Mouse (Mus musculus) embryonic facial prominence, embryonic 15.5 days (tissue): Measurements from ENCODE around the gene Slc46a3. TPM values are rescaled to one million over a fixed set of nuclear protein-coding genes. Genes with fewer than 3 reads are reported as not detected.

ENCODE experiments used
- ATAC-seq: fragments of 200-750 bp; cut with Nextera tagmentation; 2 replicates; pipeline ENCODE4 v1.8.0; 2017; ENCODE audit warnings: low read depth, moderate TSS enrichment; ENCODE audit not compliant: insufficient number of reproducible peaks, low FRiP score, low TSS enrichment
- H3K27ac ChIP-seq: fragments of 300-500 bp; sonication (generic); replicated peaks from 2 replicates; pipeline ENCODE4 v1.5.1; 2015; ENCODE audit warnings: mild to moderate bottlenecking, inconsistent platforms
- H3K27me3 ChIP-seq: fragments of 300-500 bp; sonication (generic); 2 replicates; pipeline ENCODE4 v1.6.1; 2015; ENCODE audit warnings: inconsistent platforms
- H3K36me3 ChIP-seq: fragments of 300-500 bp; sonication (generic); 2 replicates; pipeline ENCODE4 v1.6.1; 2015; ENCODE audit warnings: mild to moderate bottlenecking, inconsistent platforms
- H3K4me1 ChIP-seq: fragments of 300-500 bp; sonication (generic); 2 replicates; pipeline ENCODE4 v1.6.1; 2015; ENCODE audit warnings: inconsistent platforms
- H3K4me2 ChIP-seq: fragments of 300-500 bp; sonication (generic); replicated peaks from 2 replicates; pipeline ENCODE4 v1.6.1; 2015; ENCODE audit warnings: mild to moderate bottlenecking, inconsistent platforms
- H3K4me3 ChIP-seq: fragments of 300-500 bp; sonication (generic); replicated peaks from 2 replicates; pipeline ENCODE4 v1.5.1; 2015; ENCODE audit warnings: mild to moderate bottlenecking, inconsistent platforms
- H3K9ac ChIP-seq: fragments of 300-500 bp; sonication (generic); 2 replicates; pipeline ENCODE4 v1.6.1; 2015; ENCODE audit warnings: inconsistent platforms
- H3K9me3 ChIP-seq: fragments of 300-500 bp; sonication (generic); replicated peaks from 2 replicates; pipeline ENCODE4 v1.6.1; 2016; ENCODE audit warnings: inconsistent platforms
- WGBS: fragments of 180-500 bp; shearing (Covaris S2); methylation state at CpG from one replicate; pipeline ENCODE4 v1.1.7; 2015; 5-methylcytosine and 5-hydroxymethylcytosine counted together
- polyA plus RNA-seq: library from polyadenylated mRNA; unstranded; fragments of >200 nt; fragmentation: Nextera tagmentation; extraction: Ambion mirVana; gene quantifications from 2 replicates; pipeline ENCODE4 v1.2.1, GENCODE M21; 2015

The Slc46a3 gene
- polyA plus RNA-seq: 3.7 and 4.6 TPM in 2 replicates

DNA sequence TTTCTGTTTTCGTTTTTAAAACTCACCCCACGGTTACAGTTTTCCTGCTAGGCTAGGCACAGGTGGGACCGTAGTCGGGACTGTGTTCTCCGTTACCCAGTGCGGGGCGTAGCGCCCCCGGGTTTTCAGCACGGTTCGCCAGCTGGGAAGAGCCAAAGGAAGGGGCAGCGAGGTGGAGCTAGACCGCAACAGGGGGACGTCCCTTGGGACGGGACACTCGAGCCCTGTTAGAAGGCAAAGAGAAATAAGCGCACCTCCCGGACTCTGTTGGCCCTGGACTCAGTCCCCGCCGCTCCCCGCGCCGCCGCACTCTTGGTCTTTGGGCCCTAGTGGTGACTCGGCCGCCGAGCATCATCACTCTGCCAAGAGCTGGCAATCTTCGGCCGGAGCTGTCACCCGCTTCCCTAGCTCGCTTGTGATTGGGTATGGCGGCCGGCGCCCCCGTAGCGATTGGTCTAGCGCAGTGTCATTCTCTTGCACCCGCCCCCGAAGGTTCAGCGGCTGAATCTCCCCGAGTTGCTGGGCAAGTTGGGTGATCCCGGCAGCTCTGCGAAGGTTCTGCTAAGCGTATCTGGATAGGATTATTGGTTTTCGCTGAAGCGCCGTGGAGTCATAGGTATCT is at the start of gene Slc46a3:
Slc46a3 (minus strand) TSS at position 361 of the 622 bp plus-strand sequence.
- Histone ChIP-seq H3K36me3 (no peaks in the 10 kb centered on the region), H3K27ac (peak within 1 kb of the TSS; percentile 28; the same call in 1 of the 2 replicates), H3K9ac (peak within 1 kb of the TSS; percentile 50), H3K27me3 (peaks cover 16% of the 10 kb centered on the region; the same call in 1 of the 2 replicates), H3K4me2 (peak within 1 kb of the TSS; percentile 93), H3K4me1 (peaks cover 19% of the 10 kb centered on the region; the same call in 1 of the 2 replicates), H3K4me3 (peak within 1 kb of the TSS; percentile 71), H3K9me3 (no peaks in the 10 kb centered on the region)
- under 1% methylated on average over 47 of the region's 47 CpGs for WGBS
- peak; percentile 97 for ATAC-seq

DNA sequence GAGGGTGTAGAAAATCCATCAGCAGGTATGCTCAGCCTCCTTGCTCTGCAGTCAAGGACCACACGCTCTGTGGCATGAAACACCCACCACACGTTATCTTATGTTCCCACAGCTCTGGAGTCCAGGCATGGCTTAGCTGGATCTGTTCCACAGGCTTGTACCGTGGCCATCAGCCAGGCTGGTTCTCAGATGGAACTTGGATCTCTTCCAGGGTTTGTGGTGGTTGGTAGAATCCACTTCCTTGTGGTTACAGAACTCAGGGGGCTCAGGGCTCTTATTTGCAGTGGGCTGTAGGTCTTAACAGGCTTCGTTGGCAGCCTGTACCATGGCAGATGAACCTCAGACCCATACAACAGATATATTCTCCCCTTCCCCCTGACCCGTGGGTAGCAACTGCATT is 44.6 kb upstream of the Slc46a3 start:
- no peak for ATAC-seq
- WGBS: 61% methylated on average over 5 of the region's 5 CpGs
- H3K27me3 ChIP-seq: no peaks in the 10 kb centered on the region
- H3K4me2 ChIP-seq: no peak overlapping the region
- H3K36me3 ChIP-seq: no peaks in the 10 kb centered on the region
- H3K4me1 ChIP-seq: 0 out of 2 replicates have a peak, but pooled peaks cover 5% of the 10 kb centered on the region
- no peak overlapping the region for H3K9ac ChIP-seq
- H3K27ac ChIP-seq: no peak overlapping the region
- no peak overlapping the region for H3K4me3 ChIP-seq
- H3K9me3 ChIP-seq: no peaks in the 10 kb centered on the region

DNA sequence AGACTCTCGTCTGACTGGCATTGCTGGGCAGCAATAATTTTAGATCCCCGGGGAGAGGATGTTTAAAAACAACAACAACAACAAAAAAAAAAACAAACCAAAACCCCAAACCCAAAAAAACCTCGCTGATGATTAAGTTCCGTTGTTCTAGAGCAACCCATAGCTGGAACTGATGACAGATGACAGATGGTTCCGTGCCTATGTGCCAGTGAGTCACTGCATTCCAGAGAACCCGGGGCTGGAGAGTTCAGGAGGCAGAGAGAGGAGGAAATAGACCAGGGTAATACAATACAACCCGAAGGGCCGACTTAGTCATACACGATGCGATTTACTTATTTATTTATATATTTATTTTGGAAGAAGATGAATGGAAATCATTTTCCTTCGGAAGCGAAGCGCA is 40.5 kb upstream of the Slc46a3 start:
- Histone ChIP-seq H3K4me1 (0 out of 2 replicates have a peak, but pooled peaks cover 5% of the 10 kb centered on the region), H3K9ac (no peak overlapping the region), H3K27me3 (no peaks in the 10 kb centered on the region), H3K9me3 (no peaks in the 10 kb centered on the region), H3K36me3 (no peaks in the 10 kb centered on the region), H3K27ac (no peak overlapping the region), H3K4me3 (no peak overlapping the region), H3K4me2 (no peak overlapping the region)
- ATAC-seq: no peak
- 79% methylated on average over 13 of the region's 13 CpGs for WGBS

DNA sequence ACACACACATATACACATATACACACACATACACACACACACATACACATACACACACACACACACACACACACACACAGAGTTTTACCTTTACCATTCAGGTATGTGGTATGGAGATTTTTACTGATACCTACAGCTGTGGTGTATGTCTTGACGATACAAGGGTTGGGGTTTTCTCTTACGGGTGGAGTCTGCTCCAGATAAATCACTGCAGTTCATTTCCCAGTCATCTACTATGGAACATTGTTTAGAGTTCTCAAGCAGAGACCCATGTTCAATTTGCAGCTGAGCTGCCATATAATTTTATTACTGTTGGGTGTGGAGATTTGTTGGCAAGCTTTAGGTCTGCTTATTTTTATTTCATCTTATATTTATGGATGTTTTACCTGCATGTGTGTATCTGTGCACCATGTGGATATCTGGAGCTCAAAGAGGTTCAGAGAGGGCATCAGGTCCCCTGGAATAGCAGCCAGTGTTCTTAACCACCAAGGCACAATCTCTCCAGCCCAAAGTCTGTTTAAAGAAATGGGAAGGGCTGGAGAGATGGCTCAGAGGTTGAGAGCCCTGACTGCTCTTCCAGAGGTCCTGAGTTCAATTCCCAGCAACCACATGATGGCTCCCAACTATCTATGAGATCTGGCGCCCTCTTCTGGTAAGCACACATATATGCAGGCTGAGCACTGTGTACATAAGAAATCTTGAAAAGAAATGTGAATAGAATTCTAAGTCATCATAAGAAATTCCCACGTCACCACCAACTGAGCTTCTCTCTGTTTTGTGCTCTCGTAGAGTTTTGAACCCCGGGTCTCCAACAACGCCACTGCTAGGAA is 34.3 kb upstream of the Slc46a3 start:
- H3K4me1 ChIP-seq: no peaks in the 10 kb centered on the region
- H3K27ac ChIP-seq: no peak overlapping the region
- no peak for ATAC-seq
- no peaks in the 10 kb centered on the region for H3K27me3 ChIP-seq
- H3K4me2 ChIP-seq: no peak overlapping the region
- no peaks in the 10 kb centered on the region for H3K9me3 ChIP-seq
- H3K4me3 ChIP-seq: no peak overlapping the region
- WGBS: 74% methylated on average over 7 of the region's 7 CpGs
- H3K36me3 ChIP-seq: no peaks in the 10 kb centered on the region
- no peak overlapping the region for H3K9ac ChIP-seq

DNA sequence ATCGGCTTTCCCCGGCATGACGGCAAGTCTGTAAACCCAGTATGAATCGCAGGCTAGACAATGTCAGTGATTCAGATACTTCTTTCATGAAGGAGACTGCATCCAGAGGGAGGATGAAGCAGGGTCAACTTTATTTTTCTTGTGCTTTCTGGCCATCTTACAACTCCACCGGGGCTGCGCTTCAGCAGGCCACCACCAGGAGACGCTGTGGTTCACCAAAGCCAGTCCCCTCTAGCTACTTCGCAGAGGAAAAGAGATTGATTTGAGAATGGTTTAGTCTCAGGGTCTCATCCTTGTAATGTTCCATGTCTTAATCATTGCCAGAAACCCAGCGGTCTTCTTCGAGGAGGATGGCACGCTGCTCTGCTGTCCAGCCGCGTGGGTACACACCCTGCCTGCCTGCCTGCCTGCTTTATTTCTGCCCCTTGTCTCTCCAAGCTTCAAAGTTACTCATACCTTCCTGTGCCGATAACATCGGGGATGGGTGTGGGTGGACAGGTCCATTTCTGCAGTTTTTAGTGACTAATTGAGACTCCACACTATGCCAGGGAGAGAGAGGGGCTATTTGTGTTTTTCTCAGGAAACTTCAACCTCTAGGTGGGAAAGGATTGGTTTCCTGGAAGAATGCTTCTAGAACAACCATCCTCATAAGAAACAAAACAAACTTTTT is 31.5 kb upstream of the Slc46a3 start:
- Histone ChIP-seq H3K27ac (no peak overlapping the region), H3K4me2 (no peak overlapping the region), H3K4me3 (no peak overlapping the region), H3K27me3 (no peaks in the 10 kb centered on the region), H3K4me1 (no peaks in the 10 kb centered on the region), H3K36me3 (no peaks in the 10 kb centered on the region), H3K9me3 (no peaks in the 10 kb centered on the region), H3K9ac (no peak overlapping the region)
- no peak for ATAC-seq
- 65% methylated on average over 15 of the region's 15 CpGs for WGBS

DNA sequence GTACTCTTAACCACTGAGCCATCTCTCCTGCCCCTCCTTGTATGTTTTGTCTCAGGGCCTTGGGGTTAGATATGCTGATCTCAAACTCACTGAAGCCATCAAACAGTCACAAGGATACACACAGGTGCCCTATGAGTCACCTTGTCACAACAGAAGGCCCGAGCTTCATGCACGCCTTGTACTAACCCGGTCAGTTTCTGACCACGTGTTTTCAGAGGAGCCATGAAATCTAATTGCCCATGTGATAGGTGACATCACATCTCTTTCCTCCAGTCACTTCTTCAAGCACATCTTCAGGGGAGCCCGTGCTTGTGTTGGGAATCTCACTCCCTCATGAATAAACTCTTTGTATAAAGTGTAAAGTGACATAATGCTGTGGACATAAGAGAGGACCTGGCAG is 30.0 kb upstream of the Slc46a3 start:
- no peak overlapping the region for H3K4me2 ChIP-seq
- no peaks in the 10 kb centered on the region for H3K36me3 ChIP-seq
- WGBS: 82% methylated on average over 5 of the region's 5 CpGs
- H3K27ac ChIP-seq: no peak overlapping the region
- no peak overlapping the region for H3K9ac ChIP-seq
- H3K4me1 ChIP-seq: no peaks in the 10 kb centered on the region
- no peak for ATAC-seq
- no peaks in the 10 kb centered on the region for H3K27me3 ChIP-seq
- no peaks in the 10 kb centered on the region for H3K9me3 ChIP-seq
- H3K4me3 ChIP-seq: no peak overlapping the region

DNA sequence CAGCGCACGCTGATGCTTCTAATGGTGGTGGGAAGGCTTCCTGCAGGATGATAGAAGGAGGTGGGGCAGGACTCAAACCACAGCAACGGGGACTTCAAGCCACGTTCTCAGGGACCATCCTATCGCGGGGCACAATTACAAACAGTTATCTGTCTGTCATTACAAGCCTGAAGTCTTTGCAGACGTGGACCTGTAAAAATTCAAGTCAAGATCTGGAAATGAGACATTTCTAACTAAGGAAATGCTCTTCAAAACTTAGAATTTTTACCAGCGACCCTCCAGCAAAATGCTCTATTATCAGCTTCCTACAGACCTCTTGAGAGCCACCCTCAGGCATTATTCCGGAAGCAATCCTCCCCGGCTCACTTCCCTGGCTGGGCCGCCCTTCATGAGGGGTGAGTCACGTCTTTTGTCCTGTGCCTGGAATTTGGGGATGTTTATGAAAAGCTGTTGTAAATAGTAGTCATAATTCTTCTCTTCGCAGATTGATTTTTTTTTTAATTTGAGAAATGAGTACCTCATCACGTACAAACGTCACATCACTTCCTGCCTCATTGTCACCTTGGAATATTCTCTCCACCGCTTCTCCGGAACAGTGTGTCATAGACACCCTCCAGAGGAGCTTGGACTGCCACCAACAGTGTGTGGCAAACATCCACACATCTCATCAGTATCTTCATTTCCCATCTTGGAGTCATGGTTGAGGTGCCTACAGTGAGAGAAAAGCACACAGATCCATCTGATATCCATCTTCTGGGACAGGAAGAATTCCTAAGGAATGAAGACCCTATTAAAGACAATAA is 23.6 kb upstream of the Slc46a3 start:
- H3K4me2 ChIP-seq: no peak overlapping the region
- 64% methylated on average over 17 of the region's 17 CpGs for WGBS
- H3K27me3 ChIP-seq: no peaks in the 10 kb centered on the region
- H3K36me3 ChIP-seq: no peaks in the 10 kb centered on the region
- no peak overlapping the region for H3K9ac ChIP-seq
- no peaks in the 10 kb centered on the region for H3K9me3 ChIP-seq
- no peak overlapping the region for H3K27ac ChIP-seq
- ATAC-seq: no peak
- H3K4me3 ChIP-seq: no peak overlapping the region
- no peaks in the 10 kb centered on the region for H3K4me1 ChIP-seq

DNA sequence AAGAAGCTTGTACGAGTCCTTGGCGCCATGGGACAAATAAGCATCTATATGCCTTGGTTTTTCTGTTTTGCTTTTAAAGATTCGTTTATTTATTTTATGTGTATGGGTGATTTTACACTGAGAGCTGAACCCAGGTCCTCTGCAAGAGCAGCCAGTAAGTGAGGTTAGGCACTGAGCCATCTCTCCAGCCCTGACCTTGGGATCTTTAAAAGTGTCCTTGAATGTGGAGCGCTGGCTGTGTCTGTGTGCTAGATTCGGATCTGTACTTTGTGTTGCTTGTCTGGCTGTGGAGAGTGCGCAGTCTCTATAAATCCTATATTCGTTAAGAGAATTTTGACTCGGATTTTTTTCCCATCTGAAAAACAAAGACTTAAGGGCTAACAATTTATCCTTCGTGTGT is 21.6 kb upstream of the Slc46a3 start:
- H3K9me3 ChIP-seq: no peaks in the 10 kb centered on the region
- no peak overlapping the region for H3K9ac ChIP-seq
- H3K4me2 ChIP-seq: no peak overlapping the region
- no peak overlapping the region for H3K27ac ChIP-seq
- H3K27me3 ChIP-seq: no peaks in the 10 kb centered on the region
- H3K4me1 ChIP-seq: no peaks in the 10 kb centered on the region
- no peak overlapping the region for H3K4me3 ChIP-seq
- no peaks in the 10 kb centered on the region for H3K36me3 ChIP-seq
- 85% methylated on average over 9 of the region's 9 CpGs for WGBS
- no peak for ATAC-seq

DNA sequence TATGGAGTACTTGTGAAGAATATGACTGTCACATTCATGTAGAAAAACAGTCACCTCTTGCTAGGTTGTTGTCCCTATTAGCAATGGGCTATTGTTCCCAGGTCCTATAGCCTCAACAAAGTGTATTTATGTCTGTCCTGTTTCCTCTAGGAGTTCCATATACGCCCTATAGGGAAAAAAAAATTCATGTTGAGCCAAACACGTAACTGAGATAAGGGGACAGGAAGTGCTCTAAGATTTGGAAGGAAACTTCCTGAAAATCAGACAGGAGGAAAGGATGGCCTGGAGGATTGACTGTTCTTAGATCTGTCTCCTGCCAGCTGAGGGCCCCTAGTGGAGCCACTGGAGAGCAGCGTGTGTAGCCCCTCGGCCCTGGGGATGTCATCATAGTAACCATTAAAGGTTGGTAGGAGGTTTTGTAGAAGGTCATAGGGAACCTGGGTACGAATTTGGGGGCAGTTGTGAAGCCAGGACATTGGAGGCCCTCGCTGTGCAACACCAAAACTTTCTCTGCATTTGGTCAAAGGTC is 20.5 kb upstream of the Slc46a3 start:
- no peaks in the 10 kb centered on the region for H3K27me3 ChIP-seq
- no peaks in the 10 kb centered on the region for H3K36me3 ChIP-seq
- no peaks in the 10 kb centered on the region for H3K9me3 ChIP-seq
- 49% methylated on average over 6 of the region's 6 CpGs for WGBS
- H3K4me2 ChIP-seq: no peak overlapping the region
- H3K4me3 ChIP-seq: no peak overlapping the region
- H3K4me1 ChIP-seq: no peaks in the 10 kb centered on the region
- ATAC-seq: no peak
- no peak overlapping the region for H3K27ac ChIP-seq
- H3K9ac ChIP-seq: no peak overlapping the region

DNA sequence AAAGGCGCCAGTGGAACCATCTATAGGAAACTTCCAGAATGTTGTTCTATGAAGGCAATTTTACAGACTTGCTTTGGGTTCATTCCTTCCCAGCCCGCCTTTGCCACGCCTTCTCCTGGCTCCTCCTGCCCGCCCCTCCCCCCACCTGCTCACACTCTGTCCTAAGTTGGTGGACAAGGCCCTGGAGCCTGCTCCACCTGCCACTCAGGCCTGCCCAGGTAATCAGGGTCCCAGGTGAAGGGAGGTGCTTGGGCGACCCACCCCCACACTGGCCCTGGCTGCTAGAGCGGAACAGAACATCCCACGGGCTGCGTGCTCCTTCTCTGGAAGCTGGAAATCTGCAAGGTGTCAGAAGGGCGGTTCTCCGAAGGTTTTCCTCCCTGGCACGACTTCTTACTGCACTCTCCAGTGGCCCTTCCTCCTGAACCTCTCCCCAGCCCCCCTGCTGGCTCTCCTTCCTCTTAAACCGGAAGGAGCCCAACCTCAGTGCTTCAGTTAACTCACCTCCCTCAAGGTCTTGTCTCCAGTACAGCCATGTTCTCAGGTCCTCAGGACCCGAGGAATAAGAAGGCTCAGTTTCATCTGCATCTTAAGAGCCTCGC is 18.7 kb upstream of the Slc46a3 start:
- H3K4me1 ChIP-seq: no peaks in the 10 kb centered on the region
- H3K9ac ChIP-seq: no peak overlapping the region
- peak overlapping the region; percentile 15; the same call in 1 of the 2 replicates for H3K4me2 ChIP-seq
- H3K9me3 ChIP-seq: no peaks in the 10 kb centered on the region
- H3K4me3 ChIP-seq: no peak overlapping the region
- H3K27me3 ChIP-seq: no peaks in the 10 kb centered on the region
- H3K36me3 ChIP-seq: no peaks in the 10 kb centered on the region
- no peak overlapping the region for H3K27ac ChIP-seq
- WGBS: 27% methylated on average over 14 of the region's 14 CpGs
- no peak for ATAC-seq
